Mouse (Mus musculus) limb, embryonic 12.5 days (tissue): ENCODE data around the gene Pde4d. TPM values are rescaled to one million over a fixed set of nuclear protein-coding genes. Genes with fewer than 3 reads are reported as not detected.

ENCODE experiments used
- ATAC-seq: fragments of 200-750 bp; cut with Nextera tagmentation; 2 replicates; pipeline ENCODE4 v1.8.0; 2017; ENCODE audit warnings: low read depth, moderate TSS enrichment; ENCODE audit not compliant: insufficient number of reproducible peaks, insufficient read depth, low FRiP score, low TSS enrichment
- H3K27ac ChIP-seq: fragments of 300-500 bp; sonication (generic); 2 replicates; pipeline ENCODE4 v1.5.1; 2016; ENCODE audit warnings: mild to moderate bottlenecking, moderate library complexity
- H3K27me3 ChIP-seq: fragments of 300-500 bp; sonication (generic); 2 replicates; pipeline ENCODE4 v1.6.1; 2016; ENCODE audit warnings: mild to moderate bottlenecking, moderate library complexity
- H3K36me3 ChIP-seq: fragments of 300-500 bp; sonication (generic); 2 replicates; pipeline ENCODE4 v1.6.1; 2016; ENCODE audit warnings: mild to moderate bottlenecking, moderate library complexity
- H3K4me1 ChIP-seq: fragments of 300-500 bp; sonication (generic); replicated peaks from 2 replicates; pipeline ENCODE4 v1.6.1; 2016
- H3K4me2 ChIP-seq: fragments of 300-500 bp; sonication (generic); 2 replicates; pipeline ENCODE4 v1.6.1; 2016; ENCODE audit warnings: mild to moderate bottlenecking, moderate library complexity
- H3K4me3 ChIP-seq: fragments of 300-500 bp; sonication (generic); replicated peaks from 2 replicates; pipeline ENCODE4 v1.5.1; 2016; ENCODE audit warnings: mild to moderate bottlenecking
- H3K9ac ChIP-seq: fragments of 300-500 bp; sonication (generic); replicated peaks from 2 replicates; pipeline ENCODE4 v1.6.1; 2016; ENCODE audit warnings: mild to moderate bottlenecking, moderate library complexity
- H3K9me3 ChIP-seq: fragments of 300-500 bp; sonication (generic); 2 replicates; pipeline ENCODE4 v1.6.1; 2016; ENCODE audit warnings: mild to moderate bottlenecking, moderate library complexity
- WGBS: fragments of 180-500 bp; shearing (Covaris S2); methylation state at CpG from one replicate; pipeline ENCODE4 v1.1.7; 2016; 5-methylcytosine and 5-hydroxymethylcytosine counted together
- polyA plus RNA-seq: library from polyadenylated mRNA; unstranded; fragments of >200 nt; fragmentation: Nextera tagmentation; extraction: Ambion mirVana; gene quantifications from 2 replicates; pipeline ENCODE4 v1.2.1, GENCODE M21; 2016

The Pde4d gene
- polyA plus RNA-seq, 1 experiment from 2014 or later: 23.7 TPM

DNA sequence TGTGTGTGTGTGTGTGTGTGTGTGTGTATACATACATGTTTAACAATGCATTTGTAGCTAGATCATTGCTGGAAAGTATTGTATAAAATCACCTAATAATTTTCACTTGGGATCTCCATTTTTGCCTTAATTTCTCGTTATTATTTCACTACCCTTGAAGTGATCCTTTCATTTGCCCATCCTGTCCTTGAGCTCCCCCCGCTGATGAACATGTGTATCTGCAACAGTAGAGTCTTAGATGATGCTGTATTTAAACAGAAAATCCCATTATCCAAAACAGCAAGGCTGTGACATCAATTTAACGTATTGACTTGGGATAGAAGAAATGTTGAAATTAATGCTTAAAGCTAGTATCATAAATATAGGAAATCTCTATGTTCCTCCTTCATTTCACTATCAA lies 1069.7 kb downstream of the Pde4d start:
- H3K9me3 ChIP-seq: no peaks in the 10 kb centered on the region
- WGBS: 48% methylated on average over 3 of the region's 3 CpGs
- H3K27ac ChIP-seq: no peak overlapping the region
- ATAC-seq: no peak
- no peaks in the 10 kb centered on the region for H3K27me3 ChIP-seq
- no peaks in the 10 kb centered on the region for H3K36me3 ChIP-seq
- H3K4me3 ChIP-seq: no peak overlapping the region
- H3K9ac ChIP-seq: no peak overlapping the region
- no peaks in the 10 kb centered on the region; the same call in 1 of the 2 replicates for H3K4me1 ChIP-seq
- H3K4me2 ChIP-seq: no peak overlapping the region

GRCm38 (mm10) chr13:109519966-109520646 lies 1070.4 kb downstream of the Pde4d start:
- Histone ChIP-seq H3K4me3 (no peak overlapping the region), H3K9ac (no peak overlapping the region), H3K36me3 (no peaks in the 10 kb centered on the region), H3K27ac (no peak overlapping the region), H3K9me3 (no peaks in the 10 kb centered on the region), H3K4me1 (no peaks in the 10 kb centered on the region; the same call in 1 of the 2 replicates), H3K4me2 (no peak overlapping the region), H3K27me3 (no peaks in the 10 kb centered on the region)
- no peak for ATAC-seq
- 86% methylated on average over 2 of the region's 2 CpGs for WGBS

DNA sequence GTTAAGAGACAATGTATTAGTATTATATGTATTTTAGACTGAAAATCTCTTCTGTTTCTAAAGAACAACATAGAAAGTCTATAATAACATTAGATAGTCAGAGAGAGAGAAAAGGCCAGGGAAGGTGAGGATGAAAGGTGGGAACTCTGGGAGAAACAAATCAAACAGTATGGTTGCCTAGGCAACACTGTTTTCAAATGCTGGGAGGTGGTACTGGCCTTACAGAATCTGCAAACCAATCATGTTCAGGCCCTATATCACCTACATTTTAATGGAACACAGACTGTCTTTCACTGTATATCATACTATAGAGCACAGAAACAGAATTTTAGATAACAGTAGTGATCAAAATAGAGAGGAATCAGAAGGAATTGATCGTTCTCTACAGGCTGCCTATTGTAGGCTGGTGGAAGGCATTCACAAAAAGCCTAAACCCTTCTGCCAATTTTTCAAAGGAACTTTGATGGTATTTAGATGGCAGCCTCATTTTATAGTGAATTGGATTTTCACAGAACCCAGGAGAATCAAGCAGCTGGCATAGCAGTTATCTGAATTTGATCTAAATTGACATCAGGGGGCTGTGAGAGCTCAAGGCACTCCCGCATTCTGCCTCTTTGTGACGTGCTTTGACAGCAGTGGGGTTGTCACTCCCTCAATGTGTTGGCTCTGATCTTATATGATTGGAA lies 1084.2 kb downstream of the Pde4d start:
- ATAC-seq: no peak
- 70% methylated on average over 3 of the region's 3 CpGs for WGBS
- Histone ChIP-seq H3K4me2 (no peak overlapping the region), H3K27me3 (no peaks in the 10 kb centered on the region), H3K4me3 (no peak overlapping the region), H3K9me3 (no peaks in the 10 kb centered on the region), H3K36me3 (no peaks in the 10 kb centered on the region), H3K9ac (no peak overlapping the region), H3K4me1 (no peaks in the 10 kb centered on the region), H3K27ac (no peak overlapping the region)

GRCm38 (mm10) chr13:109534709-109535284 lies 1085.0 kb downstream of the Pde4d start:
- 67% methylated on average over 5 of the region's 5 CpGs for WGBS
- Histone ChIP-seq H3K9me3 (no peaks in the 10 kb centered on the region), H3K27me3 (no peaks in the 10 kb centered on the region), H3K4me2 (no peak overlapping the region), H3K4me3 (no peak overlapping the region), H3K36me3 (no peaks in the 10 kb centered on the region), H3K9ac (no peak overlapping the region), H3K4me1 (no peaks in the 10 kb centered on the region), H3K27ac (no peak overlapping the region)
- no peak for ATAC-seq

DNA sequence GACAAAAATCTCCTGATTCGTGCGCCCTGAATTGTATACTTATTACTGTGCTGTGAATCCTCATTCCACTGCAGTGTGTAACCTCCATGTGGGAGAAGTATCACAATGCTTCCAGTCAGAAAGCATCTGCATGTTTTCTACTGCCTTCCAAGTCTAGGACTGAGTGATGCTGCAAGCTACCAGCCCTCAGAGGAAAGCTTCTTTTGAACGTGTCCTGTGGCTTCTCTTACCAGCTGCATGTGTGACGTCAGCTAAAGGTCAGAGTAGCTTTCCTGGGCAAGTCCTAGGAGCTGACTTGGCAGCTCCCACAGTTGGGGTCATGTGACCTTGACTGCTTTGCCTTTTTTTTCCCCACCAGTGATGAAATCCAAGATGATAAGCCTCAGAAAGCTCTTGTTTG lies 1086.9 kb downstream of the Pde4d start:
- Histone ChIP-seq H3K27ac (no peak overlapping the region), H3K4me2 (no peak overlapping the region), H3K27me3 (no peaks in the 10 kb centered on the region), H3K4me1 (no peaks in the 10 kb centered on the region), H3K36me3 (no peaks in the 10 kb centered on the region), H3K9ac (no peak overlapping the region), H3K9me3 (no peaks in the 10 kb centered on the region), H3K4me3 (no peak overlapping the region)
- 76% methylated on average over 4 of the region's 4 CpGs for WGBS
- no peak for ATAC-seq

GRCm38 (mm10) chr13:109539371-109539770 lies 1089.6 kb downstream of the Pde4d start:
- no peaks in the 10 kb centered on the region for H3K27me3 ChIP-seq
- 49% methylated on average over 3 of the region's 3 CpGs for WGBS
- H3K36me3 ChIP-seq: no peaks in the 10 kb centered on the region
- ATAC-seq: no peak
- H3K4me3 ChIP-seq: no peak overlapping the region
- H3K9me3 ChIP-seq: no peaks in the 10 kb centered on the region
- H3K4me1 ChIP-seq: no peaks in the 10 kb centered on the region
- no peak overlapping the region for H3K9ac ChIP-seq
- H3K27ac ChIP-seq: no peak overlapping the region
- H3K4me2 ChIP-seq: no peak overlapping the region

DNA sequence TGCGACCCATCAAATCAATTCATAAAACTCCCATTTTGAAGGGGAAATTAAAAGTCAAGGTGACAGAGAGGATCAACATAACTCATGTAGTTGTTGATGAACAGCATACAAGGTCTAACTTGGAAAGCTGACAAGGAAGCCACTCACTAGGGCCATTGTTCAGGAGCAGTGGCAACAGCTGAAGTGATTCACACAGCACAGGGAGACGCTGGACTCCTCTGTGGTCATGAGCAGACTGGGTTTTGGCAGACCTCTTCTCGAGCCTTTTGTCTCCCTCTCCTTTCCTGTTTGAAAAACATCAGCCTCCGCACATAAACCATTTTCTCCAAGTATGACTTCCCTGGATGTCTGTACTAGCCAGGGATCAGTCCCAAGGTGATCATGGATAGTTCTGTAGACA lies 1094.9 kb downstream of the Pde4d start:
- Histone ChIP-seq H3K4me3 (no peak overlapping the region), H3K9me3 (no peaks in the 10 kb centered on the region), H3K27me3 (no peaks in the 10 kb centered on the region), H3K4me1 (no peaks in the 10 kb centered on the region), H3K36me3 (no peaks in the 10 kb centered on the region), H3K4me2 (no peak overlapping the region), H3K27ac (no peak overlapping the region), H3K9ac (no peak overlapping the region)
- no peak for ATAC-seq
- WGBS: 89% methylated on average over 4 of the region's 4 CpGs

DNA sequence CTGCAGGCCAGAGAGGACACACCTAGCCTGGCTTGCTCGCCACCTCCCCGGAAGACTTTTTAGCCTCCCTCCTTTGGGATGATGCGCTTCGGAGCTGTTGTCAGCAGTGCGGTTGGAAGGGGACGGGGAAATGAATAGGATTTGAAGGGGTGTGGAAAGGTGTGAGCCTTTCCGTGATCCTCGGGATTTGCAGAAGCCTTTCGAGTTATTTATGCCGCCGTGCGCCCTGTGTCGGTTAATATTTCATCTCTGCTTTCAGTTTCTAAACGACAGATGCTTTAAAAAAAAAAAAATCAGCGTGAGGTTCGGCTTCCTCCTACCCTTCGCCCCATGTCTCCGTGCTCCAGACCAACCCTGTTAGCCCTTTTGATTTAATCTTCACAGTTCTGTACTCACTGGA lies 1096.6 kb downstream of the Pde4d start:
- no peak overlapping the region for H3K9ac ChIP-seq
- H3K27ac ChIP-seq: no peak overlapping the region
- H3K4me3 ChIP-seq: no peak overlapping the region
- no peaks in the 10 kb centered on the region for H3K4me1 ChIP-seq
- no peaks in the 10 kb centered on the region for H3K36me3 ChIP-seq
- ATAC-seq: no peak
- no peaks in the 10 kb centered on the region for H3K27me3 ChIP-seq
- H3K4me2 ChIP-seq: no peak overlapping the region
- WGBS: 70% methylated on average over 18 of the region's 18 CpGs
- H3K9me3 ChIP-seq: no peaks in the 10 kb centered on the region

DNA sequence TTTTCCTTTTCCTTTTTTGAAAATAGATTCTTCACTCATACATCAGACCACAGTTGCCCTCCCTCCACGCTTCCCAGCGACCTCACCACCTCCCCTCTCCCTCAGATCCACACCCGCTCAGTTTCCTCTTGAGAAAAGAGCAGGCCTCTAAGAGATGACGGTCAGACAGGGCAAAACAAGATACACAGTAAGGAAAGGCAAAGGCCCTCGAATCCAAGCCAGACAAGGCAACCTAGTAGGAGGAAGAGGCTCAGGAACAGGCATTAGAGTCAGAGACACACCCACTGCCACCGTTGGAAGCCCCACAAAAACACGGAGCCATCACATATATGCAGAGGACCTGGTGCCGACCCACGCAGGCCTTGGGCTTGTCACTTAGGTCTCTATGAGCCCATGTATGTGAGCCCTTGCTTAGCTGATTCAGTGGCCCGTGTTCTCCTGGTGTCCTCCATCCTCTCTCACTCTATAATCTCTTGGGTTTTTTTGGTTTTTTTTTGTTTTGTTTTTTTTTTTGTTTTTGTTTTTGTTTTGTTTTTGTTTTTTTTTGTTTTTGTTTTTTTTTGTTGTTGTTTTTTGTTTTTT lies 1097.3 kb downstream of the Pde4d start:
- no peak for ATAC-seq
- no peaks in the 10 kb centered on the region for H3K36me3 ChIP-seq
- WGBS: 75% methylated on average over 10 of the region's 10 CpGs

GRCm38 (mm10) chr13:109547700-109548099 lies 1098.0 kb downstream of the Pde4d start:
- H3K36me3 ChIP-seq: no peaks in the 10 kb centered on the region
- H3K27ac ChIP-seq: no peak overlapping the region
- no peak for ATAC-seq
- H3K9ac ChIP-seq: no peak overlapping the region
- WGBS: 32% methylated on average over 6 of the region's 6 CpGs
- no peaks in the 10 kb centered on the region for H3K27me3 ChIP-seq
- H3K4me3 ChIP-seq: no peak overlapping the region
- no peaks in the 10 kb centered on the region for H3K4me1 ChIP-seq
- H3K9me3 ChIP-seq: no peaks in the 10 kb centered on the region
- no peak overlapping the region for H3K4me2 ChIP-seq

More for the DNA sequence above, 1097.3 kb downstream of the Pde4d start:
- Histone ChIP-seq H3K9me3 (no peaks in the 10 kb centered on the region), H3K4me1 (no peaks in the 10 kb centered on the region), H3K4me2 (no peak overlapping the region), H3K27ac (no peak overlapping the region), H3K9ac (no peak overlapping the region), H3K4me3 (no peak overlapping the region), H3K27me3 (no peaks in the 10 kb centered on the region)

DNA sequence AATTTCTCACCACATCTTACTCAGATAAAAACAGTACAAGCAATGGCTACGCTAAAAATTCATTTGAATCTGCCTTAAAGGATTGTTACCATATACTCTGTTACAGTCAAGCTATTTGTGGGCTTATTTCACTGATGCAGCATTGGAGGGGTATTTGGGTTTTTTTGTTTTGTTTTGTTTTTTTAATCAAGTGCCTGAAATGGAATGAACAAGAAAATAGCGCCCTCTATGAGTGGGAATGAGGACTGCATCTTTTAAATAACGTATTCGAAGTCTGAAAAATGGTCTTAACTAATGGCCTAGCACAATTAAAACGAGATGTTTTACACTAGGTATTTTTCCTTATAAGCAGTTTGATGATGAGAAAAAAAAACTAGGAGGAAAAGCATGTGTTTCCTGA lies 1098.5 kb downstream of the Pde4d start:
- Histone ChIP-seq H3K27me3 (no peaks in the 10 kb centered on the region), H3K9ac (no peak overlapping the region), H3K27ac (no peak overlapping the region), H3K4me2 (no peak overlapping the region), H3K4me3 (no peak overlapping the region), H3K36me3 (no peaks in the 10 kb centered on the region), H3K4me1 (no peaks in the 10 kb centered on the region), H3K9me3 (no peaks in the 10 kb centered on the region)
- ATAC-seq: no peak
- WGBS: 68% methylated on average over 5 of the region's 5 CpGs
